Mouse (Mus musculus): Measurements from ENCODE around the gene Tbc1d30.

GRCm38 (mm10) chr10:121368783-121369465 is 17.8 kb upstream of the Tbc1d30 start:
- TF ChIP-seq CTCF (IDR thresholded peaks at IDR 0.05; ENCODE audit: low read depth): no peak
- TF ChIP-seq EP300 (IDR thresholded peaks at IDR 0.05; ENCODE audit: low read depth): no peak
